Mouse (Mus musculus) olfactory bulb, adult 2 months (tissue): ENCODE results near the gene Vac14. TPM values are rescaled to one million over a fixed set of nuclear protein-coding genes. Genes with fewer than 3 reads are reported as not detected.

Experiments
- H3K27ac ChIP-seq: fragments of 200-500 bp; 2 replicates; pipeline ENCODE4 v1.5.1; 2012; ENCODE audit warnings: low read depth, low read length; ENCODE audit not compliant: insufficient read depth
- H3K4me1 ChIP-seq: fragments of 200-500 bp; 2 replicates; pipeline ENCODE4 v1.6.1; 2012; ENCODE audit warnings: low read length; ENCODE audit not compliant: control insufficient read depth, insufficient read depth
- H3K4me3 ChIP-seq: fragments of 200-500 bp; 2 replicates; pipeline ENCODE4 v1.5.1; 2012; ENCODE audit warnings: mild to moderate bottlenecking, low read depth, low read length, moderate library complexity; ENCODE audit not compliant: insufficient read depth
- CTCF ChIP-seq: fragments of 200-500 bp; IDR thresholded peaks from 2 replicates; pipeline ENCODE4 v1.5.1; 2012; ENCODE audit warnings: low read depth, mild to moderate bottlenecking, low read length, moderate library complexity; ENCODE audit not compliant: insufficient read depth
- POLR2A ChIP-seq: fragments of 200-500 bp; IDR thresholded peaks from 2 replicates; pipeline ENCODE4 v1.6.1; 2012; ENCODE audit warnings: mild to moderate bottlenecking, low read depth, low read length, moderate library complexity; ENCODE audit not compliant: insufficient read depth
- WGBS: fragments of 180-500 bp; shearing (Covaris S2); methylation state at CpG from one replicate; pipeline ENCODE4 v1.1.7; 2018; 5-methylcytosine and 5-hydroxymethylcytosine counted together
- polyA plus RNA-seq: library from polyadenylated mRNA; stranded (reverse); fragments of >200 nt; gene quantifications from 2 replicates; pipeline ENCODE4 v1.2.4, GENCODE M21; 2012; ENCODE audit warnings: low replicate concordance; ENCODE audit not compliant: missing spikeins, insufficient read depth, insufficient read length

Gene Vac14
- polyA plus RNA-seq, 1 experiment, result not detected

GRCm38 (mm10) chr8:110644901-110645300 lies 26.5 kb downstream of the Vac14 start:
- Histone ChIP-seq H3K4me3 (no peak overlapping the region), H3K27ac (no peak overlapping the region), H3K4me1 (peaks cover 5% of the 10 kb centered on the region)
- 91% methylated on average over 2 of the region's 2 CpGs for WGBS
- no peak for TF ChIP-seq CTCF
- TF ChIP-seq POLR2A, result no peak

- 90% methylated on average over 3 of the region's 3 CpGs for WGBS
- Histone ChIP-seq H3K4me1 (peaks cover 5% of the 10 kb centered on the region), H3K27ac (no peak overlapping the region), H3K4me3 (no peak overlapping the region)
- TF ChIP-seq POLR2A (no peak), CTCF (no peak)
Measured at GRCm38 (mm10) chr8:110645340-110645739, 27.0 kb downstream of the Vac14 start.

- H3K27ac ChIP-seq, result no peak overlapping the region
- no peak overlapping the region for H3K4me3 ChIP-seq
- H3K4me1 ChIP-seq, result peaks cover 5% of the 10 kb centered on the region
- TF ChIP-seq CTCF, result peak; percentile 92
- TF ChIP-seq POLR2A, result no peak
- WGBS, result 17% methylated on average over 6 of the region's 6 CpGs
Measured at GRCm38 (mm10) chr8:110646064-110646463, 27.7 kb downstream of the Vac14 start.

- H3K4me1 ChIP-seq, result peaks cover 7% of the 10 kb centered on the region
- H3K27ac ChIP-seq, result no peak overlapping the region
- H3K4me3 ChIP-seq, result no peak overlapping the region
- WGBS, result 95% methylated on average over 3 of the region's 3 CpGs
- TF ChIP-seq POLR2A (no peak), CTCF (no peak)
Measured at GRCm38 (mm10) chr8:110648577-110648976, 30.2 kb downstream of the Vac14 start.

DNA sequence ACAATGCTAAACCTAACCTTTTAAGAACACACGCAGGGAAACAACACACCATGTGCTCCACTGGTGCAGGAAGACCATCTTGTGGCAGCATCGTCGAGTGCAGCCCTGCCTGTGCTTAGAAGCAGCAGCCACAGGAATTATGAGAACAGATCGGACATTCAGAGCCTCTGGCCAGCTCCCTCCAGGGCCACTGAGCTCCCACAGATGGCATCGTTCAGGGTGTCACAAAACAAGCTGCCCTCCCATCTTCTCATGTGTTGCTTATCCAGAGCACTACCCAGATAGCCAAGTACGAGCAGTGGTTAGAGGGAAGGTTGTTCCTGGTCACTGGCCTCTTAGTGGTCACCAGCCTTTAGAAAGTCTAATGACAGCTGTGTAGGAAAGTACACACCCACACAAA lies 30.9 kb downstream of the Vac14 start:
- Histone ChIP-seq H3K4me1 (peaks cover 12% of the 10 kb centered on the region), H3K27ac (no peak overlapping the region), H3K4me3 (no peak overlapping the region)
- TF ChIP-seq CTCF (no peak), POLR2A (no peak)
- 89% methylated on average over 6 of the region's 6 CpGs for WGBS

GRCm38 (mm10) chr8:110650838-110651237 lies 32.5 kb downstream of the Vac14 start:
- Histone ChIP-seq H3K4me3 (no peak overlapping the region), H3K27ac (no peak overlapping the region), H3K4me1 (peaks cover 21% of the 10 kb centered on the region)
- TF ChIP-seq POLR2A (no peak), CTCF (no peak)
- WGBS, result 77% methylated on average over 9 of the region's 9 CpGs

GRCm38 (mm10) chr8:110651847-110652246 lies 33.5 kb downstream of the Vac14 start:
- H3K27ac ChIP-seq, result no peak overlapping the region
- TF ChIP-seq CTCF (no peak), POLR2A (no peak)
- peaks cover 21% of the 10 kb centered on the region for H3K4me1 ChIP-seq
- no peak overlapping the region for H3K4me3 ChIP-seq
- 53% methylated on average over 4 of the region's 4 CpGs for WGBS

GRCm38 (mm10) chr8:110654075-110655060 lies 36.0 kb downstream of the Vac14 start:
- no peak overlapping the region for H3K4me3 ChIP-seq
- WGBS, result 45% methylated on average over 9 of the region's 9 CpGs
- peaks cover 21% of the 10 kb centered on the region for H3K4me1 ChIP-seq
- TF ChIP-seq POLR2A (no peak), CTCF (no peak)
- H3K27ac ChIP-seq, result peak overlapping the region; percentile 80

DNA sequence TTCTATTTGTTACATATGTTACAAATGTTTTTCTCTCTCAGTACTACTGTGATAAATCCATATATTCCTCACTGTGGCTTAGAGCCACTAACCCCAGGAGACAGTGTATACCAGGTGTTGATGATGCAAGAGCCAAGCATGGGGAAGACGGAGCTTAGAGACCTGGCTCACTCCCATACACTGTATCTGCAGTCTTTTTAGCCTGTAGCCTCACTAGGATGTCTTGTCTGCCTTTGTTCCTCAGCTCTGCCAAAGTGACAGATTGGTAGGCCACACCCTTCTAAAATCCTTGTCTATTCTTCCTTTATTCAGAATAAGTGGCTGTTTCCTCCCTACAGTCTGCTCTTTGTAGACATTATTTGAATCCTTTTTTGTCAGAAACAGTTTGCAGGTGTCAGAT lies 37.4 kb downstream of the Vac14 start:
- peaks cover 21% of the 10 kb centered on the region for H3K4me1 ChIP-seq
- TF ChIP-seq POLR2A (no peak), CTCF (no peak)
- no peak overlapping the region for H3K4me3 ChIP-seq
- no peak overlapping the region for H3K27ac ChIP-seq
- WGBS, result 83% methylated on average over 1 of the region's 1 CpGs
